Mouse (Mus musculus) ES-E14 (cell line): ENCODE data around the gene Kank2. TPM values are rescaled to one million over a fixed set of nuclear protein-coding genes. Genes with fewer than 3 reads are reported as not detected.
"Not testable (repeated sequence)": the region's sequence is repeated elsewhere in the genome, so short reads cannot be mapped to it uniquely, and the experiment has no call there.

ENCODE experiments used
- DNase-seq: peaks from one replicate; pipeline ENCODE4 v3.0.0-alpha.2; 2013; ENCODE audit warnings: low read depth, low spot score
- H3K27ac ChIP-seq: 2 replicates; pipeline ENCODE4 v1.5.1; 2012; ENCODE audit warnings: low read depth, mild to moderate bottlenecking, low read length, moderate library complexity, mixed read lengths; ENCODE audit not compliant: poor library complexity, insufficient read depth, severe bottlenecking
- H3K36me3 ChIP-seq: 2 replicates; pipeline ENCODE4 v1.6.1; 2012; ENCODE audit warnings: mild to moderate bottlenecking, low read length, moderate library complexity, mixed read lengths; ENCODE audit not compliant: control insufficient read depth, poor library complexity, insufficient read depth, severe bottlenecking
- H3K4me1 ChIP-seq, 2 experiments: fragments of 150-350 bp in 1 of 2; sonication (generic) in 1 of 2; 2 replicates each; pipeline ENCODE4 v1.6.1; 2012; ENCODE audit warnings: low read length in 2 of 2, mild to moderate bottlenecking in 1 of 2, mixed read lengths in 1 of 2; ENCODE audit not compliant: control insufficient read depth in 2 of 2, insufficient read depth in 2 of 2, poor library complexity in 1 of 2
- H3K4me3 ChIP-seq, 2 experiments: fragments of 150-350 bp in 1 of 2; sonication (generic) in 1 of 2; 2 replicates each; pipeline ENCODE4 v1.5.1; 2012; ENCODE audit warnings: low read length in 2 of 2, low read depth in 1 of 2, mild to moderate bottlenecking in 1 of 2, mixed read lengths in 1 of 2; ENCODE audit not compliant: insufficient read depth in 1 of 2, poor library complexity in 1 of 2, severe bottlenecking in 1 of 2
- H3K9ac ChIP-seq: 2 replicates; pipeline ENCODE4 v1.6.1; 2012; ENCODE audit warnings: low read depth, mild to moderate bottlenecking, low read length, mixed read lengths; ENCODE audit not compliant: poor library complexity, insufficient read depth, severe bottlenecking
- H3K9me3 ChIP-seq: fragments of 150-350 bp; sonication (generic); 2 replicates; pipeline ENCODE4 v1.6.1; 2012; ENCODE audit warnings: low read depth, mild to moderate bottlenecking, low read length; ENCODE audit not compliant: control insufficient read depth, insufficient read depth
- CHD2 ChIP-seq: IDR thresholded peaks from 2 replicates; pipeline ENCODE4 v1.6.1; 2014; ENCODE audit warnings: mild to moderate bottlenecking, low read depth, low read length, inconsistent platforms
- HCFC1 ChIP-seq: IDR thresholded peaks from 2 replicates; pipeline ENCODE4 v1.6.1; 2012; ENCODE audit warnings: low read length, inconsistent platforms, borderline replicate concordance; ENCODE audit not compliant: insufficient read depth
- MAFK ChIP-seq: IDR thresholded peaks from 2 replicates; pipeline ENCODE4 v1.6.1; 2014; ENCODE audit warnings: mild to moderate bottlenecking, low read depth, low read length, inconsistent platforms; ENCODE audit not compliant: insufficient read depth
- ZC3H11A ChIP-seq: IDR thresholded peaks from 2 replicates; pipeline ENCODE4 v1.6.1; 2012; ENCODE audit warnings: low read depth, mild to moderate bottlenecking, inconsistent platforms, low read length, borderline replicate concordance
- ZNF384 ChIP-seq: IDR thresholded peaks from 2 replicates; pipeline ENCODE4 v1.6.1; 2012; ENCODE audit warnings: low read depth, low read length, inconsistent platforms
- in situ Hi-C, 2 experiments: fragments of 600-800 bp; cut with MboI; formaldehyde crosslinking; loops; one replicate each; pipeline ENCODE4 v1.15.1; 2025; ENCODE audit warnings: low sequenced_read_pairs in 2 of 2, inconsistent platforms in 1 of 2; ENCODE audit not compliant: unreplicated experiment in 2 of 2
- total RNA-seq: library from RNA; depleted of rRNA; stranded (reverse); fragments of 300-350 nt; gene quantifications from 2 replicates; pipeline ENCODE4 v1.2.3, GENCODE M21; 2012

Gene Kank2
- total RNA-seq, 1 experiment: 32.6 TPM

DNA sequence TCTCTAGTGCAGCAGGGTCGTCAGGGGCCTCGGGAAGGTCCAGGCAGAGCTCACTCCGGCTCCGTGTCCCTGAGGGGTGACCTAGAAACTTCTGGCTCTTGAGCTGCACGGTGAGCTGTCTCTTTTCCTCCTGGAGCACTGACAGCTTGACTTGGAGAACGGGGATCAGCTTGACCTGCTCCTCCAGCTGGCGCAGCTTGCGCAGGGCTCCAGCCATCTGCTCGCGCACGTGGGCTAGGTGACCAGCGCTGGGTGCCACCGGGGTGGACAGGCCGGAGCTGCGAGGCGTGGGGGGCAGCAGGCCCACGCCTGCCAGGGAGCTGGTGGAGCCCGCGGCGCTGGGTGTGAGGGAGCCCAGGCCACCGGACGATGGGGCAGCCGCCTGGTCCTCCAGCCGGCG lies 3.6 kb downstream of the Kank2 start:
- peaks cover 40% of the 10 kb centered on the region for H3K36me3 ChIP-seq
- peak overlapping the region; percentile 54 to 55 for H3K4me3 ChIP-seq
- H3K27ac ChIP-seq: no peak overlapping the region
- DNase-seq: no peak
- in situ Hi-C loops: no loop called here
- H3K9me3 ChIP-seq: no peaks in the 10 kb centered on the region
- peak overlapping the region; percentile 17 for H3K9ac ChIP-seq
- TF ChIP-seq CHD2: no peak
- TF ChIP-seq HCFC1: no peak
- no peak for TF ChIP-seq ZC3H11A
- TF ChIP-seq MAFK: no peak
- H3K4me1 ChIP-seq: peaks cover 12 to 13% of the 10 kb centered on the region in 2 experiments; a peak in 3 of 4 replicates

DNA sequence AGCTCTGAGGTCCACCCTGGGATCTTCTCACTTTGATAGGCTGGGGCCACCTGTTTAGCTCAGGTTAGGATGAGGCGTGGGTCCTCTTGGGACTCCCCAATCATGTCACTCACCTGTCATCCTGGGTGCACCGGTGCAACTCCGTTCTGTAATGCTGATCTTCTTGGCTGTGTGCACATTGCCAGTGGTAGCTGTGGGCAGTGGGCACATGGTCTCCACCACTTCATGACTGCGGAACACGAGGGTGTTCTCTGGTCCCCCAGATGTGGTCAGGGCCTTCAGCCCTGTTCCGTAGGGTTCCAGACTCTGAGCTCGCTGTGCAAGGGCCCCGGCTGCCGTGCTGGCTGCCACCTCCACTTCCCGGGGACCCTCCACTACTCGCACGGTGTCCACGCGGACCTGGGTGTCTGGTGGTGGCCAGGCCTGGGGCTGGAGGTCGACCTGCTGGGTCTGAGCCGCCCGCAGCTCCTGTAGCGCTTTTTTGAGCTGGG lies 4.2 kb downstream of the Kank2 start:
- no peak for DNase-seq
- in situ Hi-C loops: no loop called here
- peaks cover 40% of the 10 kb centered on the region for H3K36me3 ChIP-seq

DNA sequence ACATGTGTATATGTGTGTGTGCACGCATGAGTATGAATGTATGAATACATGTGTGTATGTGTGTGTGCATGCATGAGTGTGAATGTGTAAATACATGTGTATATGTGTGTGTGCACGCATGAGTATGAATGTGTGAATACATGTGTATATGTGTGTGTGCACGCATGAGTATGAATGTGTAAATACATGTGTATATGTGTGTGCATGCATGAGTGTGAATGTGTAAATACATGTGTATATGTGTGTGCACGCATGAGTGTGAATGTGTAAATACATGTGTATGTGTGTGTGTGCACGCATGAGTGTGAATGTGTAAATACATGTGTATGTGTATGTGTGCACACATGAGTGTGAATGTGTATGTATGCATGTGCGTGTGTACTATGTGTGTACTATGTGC lies 5.0 kb downstream of the Kank2 start:
- H3K27ac ChIP-seq, H3K4me3 ChIP-seq, DNase-seq, in situ Hi-C loops, H3K9me3 ChIP-seq, H3K9ac ChIP-seq: not testable (repeated sequence)
- peaks cover 3 to 11% of the 10 kb centered on the region in 2 experiments; a peak in 3 of 4 replicates for H3K4me1 ChIP-seq
- peaks cover 44% of the 10 kb centered on the region for H3K36me3 ChIP-seq

More for the DNA sequence above, 4.2 kb downstream of the Kank2 start:
- Histone ChIP-seq H3K4me1 (peaks cover 7 to 11% of the 10 kb centered on the region in 2 experiments; a peak in 3 of 4 replicates), H3K9me3 (no peaks in the 10 kb centered on the region), H3K4me3 (peak overlapping the region; percentile 54 to 55; a peak in 1 of 4 replicates), H3K9ac (no peak overlapping the region), H3K27ac (no peak overlapping the region)
- TF ChIP-seq CHD2: no peak
- no peak for TF ChIP-seq MAFK
- no peak for TF ChIP-seq ZNF384
- TF ChIP-seq ZC3H11A: no peak
- no peak for TF ChIP-seq HCFC1

DNA sequence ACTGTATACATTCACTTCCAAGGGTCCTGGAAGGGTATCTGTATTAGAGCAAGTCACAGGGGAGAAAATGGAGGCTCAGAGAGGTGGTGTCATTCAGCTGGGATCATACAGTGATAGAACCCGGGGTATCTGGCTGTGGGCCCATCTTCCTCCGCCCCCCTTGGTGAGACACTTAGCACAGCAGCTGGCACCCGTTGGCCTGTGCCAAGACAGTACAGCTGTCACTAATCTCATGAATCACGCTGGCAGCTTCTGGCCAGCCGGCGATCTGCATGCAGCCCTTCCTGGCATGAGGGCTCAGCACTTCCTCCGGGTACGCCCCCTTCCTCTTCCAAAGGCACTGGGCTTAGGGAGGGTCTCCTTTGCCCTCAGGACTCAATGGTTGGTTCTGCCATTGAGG lies 5.9 kb downstream of the Kank2 start:
- H3K4me1 ChIP-seq: peaks cover 7 to 13% of the 10 kb centered on the region in 2 experiments
- in situ Hi-C loops: no loop called here
- H3K9me3 ChIP-seq: no peaks in the 10 kb centered on the region
- DNase-seq: no peak
- H3K9ac ChIP-seq: no peak overlapping the region
- TF ChIP-seq ZNF384 (no peak), MAFK (no peak), ZC3H11A (no peak), HCFC1 (no peak), CHD2 (no peak)
- H3K4me3 ChIP-seq: no peak overlapping the region
- H3K36me3 ChIP-seq: peaks cover 46% of the 10 kb centered on the region
- H3K27ac ChIP-seq: no peak overlapping the region

- in situ Hi-C loops: no loop called here
- no peak overlapping the region for H3K9ac ChIP-seq
- H3K4me3 ChIP-seq: no peak overlapping the region
- no peak for DNase-seq
- no peaks in the 10 kb centered on the region for H3K9me3 ChIP-seq
- H3K27ac ChIP-seq: no peak overlapping the region
- peaks cover 11% of the 10 kb centered on the region in 2 experiments for H3K4me1 ChIP-seq
- no peak for TF ChIP-seq HCFC1
- no peak for TF ChIP-seq ZC3H11A
- peaks cover 46% of the 10 kb centered on the region for H3K36me3 ChIP-seq
Measured at GRCm38 (mm10) chr9:21791861-21792260, 6.7 kb downstream of the Kank2 start.
